In genomic region chr2:172583312-172583711, GRCm38 (mm10) we compare ENCODE assay signal across 36 mouse cellular contexts. TPM values are rescaled to one million over a fixed set of nuclear protein-coding genes. Genes with fewer than 3 reads are reported as not detected.
DNase-seq lines count a peak whose midpoint lies in the region; ATAC-seq and TF ChIP-seq lines count a peak whose summit lies in the region.
"Had no signal": no experiment of that assay in that cellular context is flagged by ENCODE, and none has a peak within 500 bp of the region (broad histone marks: within the 10 kb centered on the region; RNA-seq: fewer than 3 reads in every experiment).

No protein-coding gene starts in this region.

- H3K36me3 ChIP-seq in hindbrain, embryonic 11.5 days (ENCODE audit: control insufficient read depth, insufficient read depth, low read length), result no peaks in the 10 kb centered on the region
- no peaks in the 10 kb centered on the region for H3K36me3 ChIP-seq in hindbrain, embryonic 13.5 days
- no peaks in the 10 kb centered on the region for H3K36me3 ChIP-seq in midbrain, embryonic 13.5 days
- no peaks in the 10 kb centered on the region for H3K36me3 ChIP-seq in midbrain, embryonic 10.5 days
- H3K36me3 ChIP-seq: embryonic facial prominence, embryonic 12.5 days; forebrain, embryonic 10.5 days; forebrain, embryonic 15.5 days; heart, embryonic 10.5 days; heart, embryonic 15.5 days; intestine, embryonic 15.5 days; neural tube, embryonic 13.5 days had no signal

- WGBS in hindbrain, embryonic 11.5 days, result 20% methylated on average over 7 of the region's 7 CpGs
- WGBS in hindbrain, embryonic 13.5 days, result 14% methylated on average over 7 of the region's 7 CpGs
- 26% methylated on average over 7 of the region's 7 CpGs for WGBS in midbrain, embryonic 13.5 days
- WGBS in midbrain, embryonic 10.5 days, result 67% methylated on average over 7 of the region's 7 CpGs

- peak; percentile 28 for DNase-seq in hindbrain, embryonic 11.5 days (ENCODE audit: low spot score)
- no peak for DNase-seq in midbrain, embryonic 10.5 days (ENCODE audit: low spot score)
- peak; percentile 46 for DNase-seq in brain, embryonic 14.5 days (ENCODE audit: low read depth)
- DNase-seq in retina, postnatal 1 day, result peak; percentile 56
- DNase-seq in layer of hippocampus, adult 9-10 months (ENCODE audit: low spot score), result no peak
- DNase-seq: adrenal gland, postnatal 10 days; cerebellum, adult 11 months; cerebellum, adult 9-10 months; cerebellum, postnatal 36 days; gastrocnemius, postnatal 25 days; heart, adult 11 months; kidney, adult 2 months; layer of hippocampus, adult 9-11 months; liver; lung, adult 2 months; lung, postnatal 10 days; right cerebral cortex, postnatal 25 days; thymus, adult 18-20 months; thymus, postnatal 25 days had no signal

- H3K9me3 ChIP-seq in hindbrain, embryonic 11.5 days (ENCODE audit: control insufficient read depth, low read length), result no peaks in the 10 kb centered on the region
- no peaks in the 10 kb centered on the region for H3K9me3 ChIP-seq in hindbrain, embryonic 13.5 days
- H3K9me3 ChIP-seq in midbrain, embryonic 13.5 days, result no peaks in the 10 kb centered on the region
- no peaks in the 10 kb centered on the region for H3K9me3 ChIP-seq in midbrain, embryonic 10.5 days (replicated peaks)
- H3K9me3 ChIP-seq: embryonic facial prominence, embryonic 12.5 days; forebrain, embryonic 10.5 days; forebrain, embryonic 15.5 days; heart, embryonic 10.5 days; heart, embryonic 15.5 days; intestine, embryonic 15.5 days; neural tube, embryonic 13.5 days had no signal

- H3K9ac ChIP-seq in hindbrain, embryonic 11.5 days (ENCODE audit: low read depth, low read length), result no peak overlapping the region
- H3K9ac ChIP-seq in hindbrain, embryonic 13.5 days, result no peak overlapping the region
- no peak overlapping the region for H3K9ac ChIP-seq in midbrain, embryonic 13.5 days (replicated peaks)
- H3K9ac ChIP-seq: embryonic facial prominence, embryonic 12.5 days; forebrain, embryonic 15.5 days; heart, embryonic 15.5 days; intestine, embryonic 15.5 days; liver, embryonic 14.5 days; neural tube, embryonic 13.5 days had no signal

- peak; percentile 56 for ATAC-seq in hindbrain, embryonic 11.5 days (ENCODE audit: low FRiP score)
- ATAC-seq in hindbrain, embryonic 13.5 days (ENCODE audit: low FRiP score), result no peak
- ATAC-seq in midbrain, embryonic 13.5 days, result peak; percentile 65
- ATAC-seq: forebrain, embryonic 15.5 days; hindbrain, embryonic 16.5 days; intestine, embryonic 15.5 days; Patski had no signal

- no peak overlapping the region for H3K27ac ChIP-seq in hindbrain, embryonic 11.5 days (ENCODE audit: low read depth, low read length)
- no peak overlapping the region for H3K27ac ChIP-seq in hindbrain, embryonic 13.5 days
- H3K27ac ChIP-seq in midbrain, embryonic 13.5 days, result no peak overlapping the region
- no peak overlapping the region for H3K27ac ChIP-seq in midbrain, embryonic 10.5 days (replicated peaks)
- H3K27ac ChIP-seq: embryonic facial prominence, embryonic 12.5 days; forebrain, embryonic 10.5 days; forebrain, embryonic 15.5 days; heart, embryonic 10.5 days; heart, embryonic 15.5 days; intestine, embryonic 15.5 days; kidney, postnatal 0 days; liver, embryonic 14.5 days; neural tube, embryonic 13.5 days; stomach, postnatal 0 days had no signal

- no peak for TF ChIP-seq CTCF in brain, embryonic 14.5 days (IDR thresholded peaks at IDR 0.05; ENCODE audit: borderline replicate concordance, extremely low read depth, insufficient read depth, insufficient read length)

- no peak overlapping the region for H3K4me3 ChIP-seq in hindbrain, embryonic 11.5 days (ENCODE audit: low read depth, low read length)
- no peak overlapping the region for H3K4me3 ChIP-seq in hindbrain, embryonic 13.5 days
- no peak overlapping the region for H3K4me3 ChIP-seq in midbrain, embryonic 13.5 days (replicated peaks)
- H3K4me3 ChIP-seq in midbrain, embryonic 10.5 days, result no peak overlapping the region
- H3K4me3 ChIP-seq: embryonic facial prominence, embryonic 12.5 days; forebrain, embryonic 10.5 days; forebrain, embryonic 15.5 days; heart, embryonic 10.5 days; heart, embryonic 15.5 days; intestine, embryonic 15.5 days; myocyte; neural tube, embryonic 13.5 days had no signal

- no peaks in the 10 kb centered on the region for H3K4me1 ChIP-seq in hindbrain, embryonic 11.5 days (replicated peaks; ENCODE audit: control insufficient read depth, insufficient read depth, low read length)
- peaks cover 22% of the 10 kb centered on the region for H3K4me1 ChIP-seq in hindbrain, embryonic 13.5 days (replicated peaks)
- peaks cover 15% of the 10 kb centered on the region for H3K4me1 ChIP-seq in midbrain, embryonic 13.5 days (replicated peaks)
- H3K4me1 ChIP-seq in midbrain, embryonic 10.5 days, result peaks cover 16% of the 10 kb centered on the region
- H3K4me1 ChIP-seq: intestine, embryonic 15.5 days had no signal

- peaks cover 8% of the 10 kb centered on the region; the same call in 1 of the 2 replicates for H3K27me3 ChIP-seq in hindbrain, embryonic 11.5 days (ENCODE audit: control insufficient read depth, insufficient read depth, low read length)
- H3K27me3 ChIP-seq in hindbrain, embryonic 13.5 days, result peaks cover 57% of the 10 kb centered on the region
- 0 out of 2 replicates have a peak, but pooled peaks cover 5% of the 10 kb centered on the region for H3K27me3 ChIP-seq in midbrain, embryonic 13.5 days
- peaks cover 38% of the 10 kb centered on the region for H3K27me3 ChIP-seq in midbrain, embryonic 10.5 days (ENCODE audit: low read depth, poor library complexity, severe bottlenecking)
- H3K27me3 ChIP-seq: embryonic facial prominence, embryonic 12.5 days; forebrain, embryonic 15.5 days; intestine, embryonic 15.5 days had no signal

- no peak for TF ChIP-seq POLR2A in brain, embryonic 14.5 days (IDR thresholded peaks at IDR 0.05; ENCODE audit: borderline replicate concordance, extremely low read depth, insufficient read depth, insufficient read length, poor library complexity, severe bottlenecking)

- no peak overlapping the region for H3K4me2 ChIP-seq in hindbrain, embryonic 11.5 days (replicated peaks; ENCODE audit: low read depth, low read length)
- H3K4me2 ChIP-seq in hindbrain, embryonic 13.5 days, result no peak overlapping the region
- no peak overlapping the region for H3K4me2 ChIP-seq in midbrain, embryonic 13.5 days (replicated peaks)
- H3K4me2 ChIP-seq: embryonic facial prominence, embryonic 12.5 days; forebrain, embryonic 15.5 days; heart, embryonic 15.5 days; intestine, embryonic 15.5 days; neural tube, embryonic 13.5 days had no signal

RNA-seq across cellular contexts. Expression of gene Tfap2c, which starts 33.9 kb away (rescaled TPM):
- polyA plus RNA-seq in hindbrain, embryonic 11.5 days (2014; fragmentation: Nextera tagmentation; extraction: Ambion mirVana), result 2.5 and 2.8 TPM in 2 replicates
- polyA plus RNA-seq in hindbrain, embryonic 13.5 days (2015; fragmentation: Nextera tagmentation; extraction: Ambion mirVana), result 0.28 and 0.66 TPM in 2 replicates
- polyA plus RNA-seq in midbrain, embryonic 13.5 days (2015; fragmentation: Nextera tagmentation; extraction: Ambion mirVana), result 0.53 and 1.6 TPM in 2 replicates
- polyA plus RNA-seq in midbrain, embryonic 10.5 days (2016; fragmentation: Nextera tagmentation; extraction: Ambion mirVana), result 4.4 and 6.3 TPM in 2 replicates
- polyA plus RNA-seq in brain, embryonic 14.5 days (2012; rRNA removed), result 5.2 and 15.7 TPM in 2 replicates
- polyA plus RNA-seq: kidney, adult 2 months; large intestine, adult 2 months; liver, embryonic 14.5 days; myocyte; spleen, adult 2 months had no signal

Comparison
In these comparisons a context has a peak if more than half of its experiments do, and no peak if none do; other contexts are left out.
1. DNase-seq: peak in hindbrain, embryonic 11.5 days (single experiment), brain, embryonic 14.5 days (single experiment) and retina, postnatal 1 day (single experiment); none in midbrain, embryonic 10.5 days (single experiment) and layer of hippocampus, adult 9-10 months (single experiment).